Mouse (Mus musculus): ENCODE results near the gene Catsperb. TPM values are rescaled to one million over a fixed set of nuclear protein-coding genes. Genes with fewer than 3 reads are reported as not detected.
"Not testable (repeated sequence)": the region's sequence is repeated elsewhere in the genome, so short reads cannot be mapped to it uniquely, and the experiment has no call there.

The Catsperb gene
- not detected in 2 replicates for polyA plus RNA-seq (2012; rRNA removed)

DNA sequence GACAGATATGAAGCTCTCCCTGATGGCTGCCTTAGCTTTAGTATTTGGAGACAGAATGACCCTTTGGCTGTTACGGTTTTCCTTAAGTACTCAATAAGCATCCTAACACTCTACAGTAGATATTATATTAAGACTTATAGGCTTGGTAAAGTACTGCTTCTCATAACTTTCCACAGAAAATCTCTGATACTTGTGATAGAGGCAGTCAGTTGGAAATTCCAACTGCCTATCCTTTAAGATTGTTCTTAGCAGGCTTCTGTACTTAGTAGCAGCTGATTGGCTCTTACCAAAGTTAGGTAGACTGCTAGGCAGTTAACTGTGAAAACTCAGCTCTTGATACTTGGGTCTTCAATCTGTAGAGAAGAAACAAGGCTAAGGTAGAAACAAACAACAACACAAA lies at the start of gene Catsperb:
TSS of gene Catsperb (plus strand) at position 301 of the 400 bp plus-strand sequence.
- H3K4me3 ChIP-seq (replicated peaks; ENCODE audit: insufficient read depth, low read depth, low read length); H3K4me1 ChIP-seq (ENCODE audit: control insufficient read depth, insufficient read depth, low read length); H3K27me3 ChIP-seq (ENCODE audit: control insufficient read depth, insufficient read depth, low read length); H3K27ac ChIP-seq (ENCODE audit: insufficient read depth, low read length); DNase-seq: not testable (repeated sequence)
- 83% methylated on average over 1 of the region's 1 CpGs for WGBS

DNA sequence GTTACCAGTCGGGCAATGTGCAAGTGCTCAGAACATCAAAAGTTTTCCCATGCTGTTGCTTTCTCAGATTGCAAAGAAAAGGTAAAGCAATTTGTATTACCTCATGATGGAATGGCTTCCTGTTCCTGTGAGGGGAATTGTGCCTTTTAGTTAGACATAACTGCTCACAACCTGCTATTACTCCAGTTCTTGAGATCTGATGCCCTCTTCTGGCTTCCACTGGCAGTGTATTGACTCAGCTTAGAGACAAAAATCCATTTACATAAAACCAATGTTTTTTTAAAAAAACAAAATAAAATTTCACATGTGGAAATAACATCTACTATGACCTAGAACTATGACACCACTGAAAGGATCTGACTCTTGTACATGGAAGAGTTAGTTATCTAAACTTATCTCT lies 43.0 kb upstream of the Catsperb start:
- H3K4me3 ChIP-seq (replicated peaks; ENCODE audit: insufficient read depth, low read depth, low read length); H3K27ac ChIP-seq (ENCODE audit: insufficient read depth, low read length); H3K27me3 ChIP-seq (ENCODE audit: control insufficient read depth, insufficient read depth, low read length); H3K4me1 ChIP-seq (ENCODE audit: control insufficient read depth, insufficient read depth, low read length); DNase-seq: not testable (repeated sequence)
- 83% methylated on average over 1 of the region's 1 CpGs for WGBS

DNA sequence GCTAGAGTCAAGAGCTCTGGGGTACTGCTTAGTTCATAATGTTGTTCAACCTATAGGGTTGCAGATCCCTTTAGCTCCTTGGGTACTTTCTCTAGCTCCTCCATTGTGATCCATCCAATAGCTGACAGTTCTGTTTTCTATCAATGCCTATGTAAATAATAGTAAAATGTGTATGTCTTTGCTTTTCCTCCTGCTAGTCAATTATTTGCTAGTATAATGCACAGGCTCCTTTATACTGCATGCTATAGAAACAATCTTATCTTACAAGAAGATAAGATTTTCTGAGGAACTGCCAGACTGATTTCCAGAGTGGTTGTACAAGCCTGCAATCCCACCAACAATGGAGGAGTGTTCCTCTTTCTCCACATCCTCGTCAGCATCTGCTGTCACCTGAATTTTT lies 23.0 kb upstream of the Catsperb start:
- H3K27me3 ChIP-seq (ENCODE audit: control insufficient read depth, insufficient read depth, low read length); DNase-seq; H3K4me3 ChIP-seq (replicated peaks; ENCODE audit: insufficient read depth, low read depth, low read length); H3K27ac ChIP-seq (ENCODE audit: insufficient read depth, low read length); H3K4me1 ChIP-seq (ENCODE audit: control insufficient read depth, insufficient read depth, low read length): not testable (repeated sequence)
- WGBS: 86% methylated on average over 1 of the region's 1 CpGs

DNA sequence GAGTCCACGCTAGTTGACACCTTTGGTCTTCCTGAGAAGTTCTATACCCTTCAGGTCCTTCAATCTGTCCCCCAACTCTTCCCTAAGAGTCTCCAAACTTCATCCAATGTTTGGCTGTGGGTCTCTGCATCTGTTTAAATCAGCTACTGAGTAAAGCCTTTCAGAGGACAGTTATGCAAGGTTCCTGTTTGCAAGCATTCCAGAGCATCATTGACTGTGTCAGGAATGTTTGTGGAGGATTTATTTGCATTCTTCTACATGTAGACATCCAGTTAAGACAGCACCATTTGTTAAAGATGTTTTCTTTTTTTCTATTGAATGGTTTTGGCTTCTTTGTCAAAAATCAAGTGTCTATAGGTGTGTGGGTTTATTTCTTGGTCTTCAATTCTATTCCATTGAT lies 21.7 kb downstream of the Catsperb start:
- H3K4me1 ChIP-seq (ENCODE audit: control insufficient read depth, insufficient read depth, low read length): no peaks in the 10 kb centered on the region
- no peak overlapping the region for H3K4me3 ChIP-seq (replicated peaks; ENCODE audit: insufficient read depth, low read depth, low read length)
- no peak overlapping the region for H3K27ac ChIP-seq (ENCODE audit: insufficient read depth, low read length)
- whole genome bisulfite sequencing: 66% methylated on average over 1 of the region's 1 CpGs
- no peak for TF ChIP-seq CTCF (IDR thresholded peaks at IDR 0.05; ENCODE audit: borderline replicate concordance, insufficient read depth, low read depth, low read length)
- no peak for TF ChIP-seq POLR2A (IDR thresholded peaks at IDR 0.05; ENCODE audit: borderline replicate concordance, insufficient read depth, low read length)
- H3K27me3 ChIP-seq (ENCODE audit: control insufficient read depth, insufficient read depth, low read length): no peaks in the 10 kb centered on the region
- no peak for DNase-seq

DNA sequence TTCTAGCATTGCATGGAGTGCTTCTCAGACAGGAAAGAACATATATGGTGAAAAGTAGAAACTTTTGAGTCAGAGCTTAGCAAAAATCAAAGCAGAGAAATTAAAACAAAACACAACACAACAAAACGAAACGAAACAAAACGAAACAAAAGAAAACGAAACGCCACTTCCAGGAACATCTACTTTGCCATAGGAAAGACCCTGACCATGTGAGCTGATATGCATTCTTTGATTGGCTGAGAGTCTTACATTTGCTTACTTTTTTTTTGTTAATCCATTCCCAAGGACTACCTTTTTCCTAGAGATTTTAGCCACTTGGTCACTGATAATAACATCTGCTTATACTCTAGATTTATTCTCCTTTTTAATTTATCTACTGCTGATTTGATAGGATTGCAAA lies 57.6 kb downstream of the Catsperb start:
- WGBS: 93% methylated on average over 5 of the region's 5 CpGs
- TF ChIP-seq CTCF (IDR thresholded peaks at IDR 0.05; ENCODE audit: borderline replicate concordance, insufficient read depth, low read depth, low read length) (no peak), POLR2A (IDR thresholded peaks at IDR 0.05; ENCODE audit: borderline replicate concordance, insufficient read depth, low read length) (no peak)
- Histone ChIP-seq H3K4me3 (replicated peaks; ENCODE audit: insufficient read depth, low read depth, low read length) (no peak overlapping the region), H3K4me1 (ENCODE audit: control insufficient read depth, insufficient read depth, low read length) (no peaks in the 10 kb centered on the region), H3K27ac (ENCODE audit: insufficient read depth, low read length) (no peak overlapping the region), H3K27me3 (ENCODE audit: control insufficient read depth, insufficient read depth, low read length) (no peaks in the 10 kb centered on the region)
- no peak for DNase-seq

DNA sequence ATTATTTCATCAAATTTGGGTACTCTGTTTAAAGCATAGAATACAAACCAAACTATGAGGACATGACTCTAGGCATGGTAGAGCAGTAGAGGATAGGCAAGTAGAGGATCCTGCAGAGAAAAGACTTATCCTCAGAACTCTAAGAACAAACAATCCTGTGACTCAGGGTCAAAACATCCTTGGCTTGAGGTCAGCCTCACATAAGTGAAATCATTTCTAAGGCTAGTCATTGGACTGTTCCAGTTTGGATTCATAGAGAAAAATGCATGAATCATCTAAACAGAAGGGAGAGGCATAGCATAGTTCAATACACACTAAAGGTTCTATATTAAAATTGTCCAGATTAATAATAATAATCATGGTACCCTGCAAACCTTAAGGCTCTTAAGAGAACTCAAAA lies 79.1 kb downstream of the Catsperb start:
- H3K27me3 ChIP-seq (ENCODE audit: control insufficient read depth, insufficient read depth, low read length): no peaks in the 10 kb centered on the region
- TF ChIP-seq POLR2A (IDR thresholded peaks at IDR 0.05; ENCODE audit: borderline replicate concordance, insufficient read depth, low read length) (no peak), CTCF (IDR thresholded peaks at IDR 0.05; ENCODE audit: borderline replicate concordance, insufficient read depth, low read depth, low read length) (no peak)
- H3K27ac ChIP-seq (ENCODE audit: insufficient read depth, low read length): no peak overlapping the region
- DNase-seq: no peak
- H3K4me1 ChIP-seq (ENCODE audit: control insufficient read depth, insufficient read depth, low read length): no peaks in the 10 kb centered on the region
- H3K4me3 ChIP-seq (replicated peaks; ENCODE audit: insufficient read depth, low read depth, low read length): no peak overlapping the region

DNA sequence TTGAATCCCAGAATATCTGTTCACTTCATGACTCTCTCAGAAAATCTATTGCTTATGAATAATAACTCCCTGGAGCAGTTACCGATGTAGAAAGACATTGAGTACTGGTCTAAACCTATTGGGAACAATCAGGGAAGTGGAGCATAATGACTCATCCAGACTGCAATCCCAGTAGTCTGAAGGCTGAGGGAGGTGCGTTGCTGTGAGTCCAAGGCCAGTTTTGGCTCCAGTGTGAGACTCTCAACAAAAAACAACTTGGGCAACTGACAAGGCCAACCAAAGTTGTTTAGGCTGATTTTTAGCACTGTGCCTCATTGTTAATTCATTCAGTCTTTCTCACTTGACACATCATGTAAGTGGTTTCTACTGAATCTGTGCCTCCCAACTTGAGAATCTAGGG lies 106.9 kb downstream of the Catsperb start:
- DNase-seq; H3K27me3 ChIP-seq (ENCODE audit: control insufficient read depth, insufficient read depth, low read length); H3K4me3 ChIP-seq (replicated peaks; ENCODE audit: insufficient read depth, low read depth, low read length); H3K4me1 ChIP-seq (ENCODE audit: control insufficient read depth, insufficient read depth, low read length); H3K27ac ChIP-seq (ENCODE audit: insufficient read depth, low read length): not testable (repeated sequence)
- 60% methylated on average over 2 of the region's 2 CpGs for WGBS

DNA sequence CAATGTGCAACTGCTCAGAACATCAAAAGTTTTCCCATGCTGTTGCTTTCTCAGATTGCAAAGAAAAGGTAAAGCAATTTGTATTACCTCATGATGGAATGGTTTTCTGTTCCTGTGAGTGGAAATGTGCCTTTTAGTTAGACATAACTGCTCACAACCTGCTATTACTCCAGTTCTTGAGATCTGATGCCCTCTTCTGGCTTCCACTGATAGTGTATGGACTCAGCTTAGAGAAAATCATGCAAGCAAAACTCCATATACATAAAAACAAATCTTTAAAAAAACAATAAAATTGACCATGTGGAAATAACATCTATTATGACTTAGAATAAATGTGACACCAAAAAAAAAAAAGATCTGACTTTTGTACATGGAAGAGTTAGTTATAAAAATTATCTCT lies 202.2 kb downstream of the Catsperb start:
- H3K4me1 ChIP-seq (ENCODE audit: control insufficient read depth, insufficient read depth, low read length); DNase-seq; H3K27me3 ChIP-seq (ENCODE audit: control insufficient read depth, insufficient read depth, low read length); H3K4me3 ChIP-seq (replicated peaks; ENCODE audit: insufficient read depth, low read depth, low read length); H3K27ac ChIP-seq (ENCODE audit: insufficient read depth, low read length): not testable (repeated sequence)

DNA sequence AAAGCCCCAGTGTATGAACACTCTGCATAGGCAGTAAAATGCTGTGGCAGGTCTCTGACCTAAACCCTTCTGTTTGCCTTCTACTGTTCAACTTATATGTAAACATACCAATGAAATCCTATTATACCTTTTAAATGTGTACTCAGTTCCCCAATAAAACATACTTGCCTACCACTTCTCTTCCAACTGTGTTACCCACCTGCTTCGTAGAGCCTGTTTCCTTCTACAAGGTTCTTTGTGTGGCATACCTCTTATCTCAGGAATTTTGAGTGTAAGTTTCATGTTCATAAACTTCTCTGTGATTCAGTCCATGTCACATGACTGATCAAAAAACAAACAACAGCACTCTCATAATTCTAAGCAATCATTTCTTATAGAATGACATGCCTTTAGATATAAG lies 228.7 kb downstream of the Catsperb start:
- no peak for DNase-seq
- TF ChIP-seq CTCF (IDR thresholded peaks at IDR 0.05; ENCODE audit: borderline replicate concordance, insufficient read depth, low read depth, low read length): no peak
- no peak for TF ChIP-seq POLR2A (IDR thresholded peaks at IDR 0.05; ENCODE audit: borderline replicate concordance, insufficient read depth, low read length)
- no peak overlapping the region for H3K27ac ChIP-seq (ENCODE audit: insufficient read depth, low read length)
- no peaks in the 10 kb centered on the region for H3K27me3 ChIP-seq (ENCODE audit: control insufficient read depth, insufficient read depth, low read length)
- H3K4me1 ChIP-seq (ENCODE audit: control insufficient read depth, insufficient read depth, low read length): no peaks in the 10 kb centered on the region
- 82% methylated on average over 1 of the region's 1 CpGs for WGBS
- no peak overlapping the region for H3K4me3 ChIP-seq (replicated peaks; ENCODE audit: insufficient read depth, low read depth, low read length)

Data from cerebellum, adult 2 months (tissue).